ENCODE assay signal across 7 mouse cellular contexts in genomic region chr4:59581314-59582185, GRCm38 (mm10). TPM values are rescaled to one million over a fixed set of nuclear protein-coding genes. Genes with fewer than 3 reads are reported as not detected.
DNase-seq lines count a peak whose midpoint lies in the region; ATAC-seq lines count a peak whose summit lies in the region.

TSS of gene Hsdl2 (plus strand) at chr4:59581563.

- H3K4me2 ChIP-seq in intestine, embryonic 16.5 days (ENCODE audit: low read depth, low read length): peak within 1 kb of the TSS; percentile 77
- peak within 1 kb of the TSS; percentile 63 for H3K4me2 ChIP-seq in midbrain, embryonic 11.5 days

- H3K4me1 ChIP-seq in intestine, embryonic 16.5 days (ENCODE audit: control insufficient read depth, insufficient read depth, low read length): 0 out of 2 replicates have a peak, but pooled peaks cover 3% of the 10 kb centered on the region
- H3K4me1 ChIP-seq in midbrain, embryonic 11.5 days (ENCODE audit: control insufficient read depth, insufficient read depth, low read length): peaks cover 8% of the 10 kb centered on the region; the same call in 1 of the 2 replicates

- WGBS in intestine, embryonic 16.5 days: under 1% methylated on average over 61 of the region's 61 CpGs
- 1% methylated on average over 61 of the region's 61 CpGs for WGBS in midbrain, embryonic 11.5 days

- peak; percentile 98 for ATAC-seq in intestine, embryonic 16.5 days
- peak; percentile 96 for ATAC-seq in midbrain, embryonic 11.5 days (ENCODE audit: low FRiP score)

- no peaks in the 10 kb centered on the region for H3K27me3 ChIP-seq in intestine, embryonic 16.5 days (replicated peaks; ENCODE audit: control insufficient read depth, insufficient read depth, low read length)
- H3K27me3 ChIP-seq in midbrain, embryonic 11.5 days (ENCODE audit: control insufficient read depth, insufficient read depth, low read length): no peaks in the 10 kb centered on the region

- peak; percentile 99 for DNase-seq in adrenal gland, adult 8-10 months
- DNase-seq in embryo, embryonic 9.5 days (ENCODE audit: extremely low spot score): peak; percentile 94
- peak; percentile 91 to 96 for DNase-seq in gastrocnemius, postnatal 4 days (ENCODE audit: low spot score in 2 of 2)
- peak; percentile 97 to 98 for DNase-seq in left cerebral cortex, postnatal 36 days (ENCODE audit: low spot score in 2 of 2)
- DNase-seq in midbrain, embryonic 11.5 days (ENCODE audit: low spot score, missing footprints): peak; percentile 100
- peak; percentile 100 for DNase-seq in skeletal muscle tissue, adult 2 months (ENCODE audit: low read depth, low spot score)

- H3K9me3 ChIP-seq in intestine, embryonic 16.5 days (ENCODE audit: control insufficient read depth, low read length): no peaks in the 10 kb centered on the region
- H3K9me3 ChIP-seq in midbrain, embryonic 11.5 days (ENCODE audit: control insufficient read depth, low read length): no peaks in the 10 kb centered on the region

- intact Hi-C loops in left cerebral cortex, postnatal 36 days (cut with DNase I): no loop called here

- H3K9ac ChIP-seq in intestine, embryonic 16.5 days (ENCODE audit: low read depth, low read length): peak within 1 kb of the TSS; percentile 68
- peak within 1 kb of the TSS; percentile 65 for H3K9ac ChIP-seq in midbrain, embryonic 11.5 days (ENCODE audit: low read length)

- peak within 1 kb of the TSS; percentile 80 for H3K27ac ChIP-seq in intestine, embryonic 16.5 days (ENCODE audit: low read length)
- H3K27ac ChIP-seq in midbrain, embryonic 11.5 days (ENCODE audit: low read depth, low read length): 0 out of 2 replicates have a peak within 1 kb of the TSS, but pooled peaks have one; percentile 4

- H3K36me3 ChIP-seq in intestine, embryonic 16.5 days (ENCODE audit: control insufficient read depth, insufficient read depth, low read length): no peaks in the 10 kb centered on the region
- H3K36me3 ChIP-seq in midbrain, embryonic 11.5 days (ENCODE audit: control insufficient read depth, insufficient read depth, low read length): no peaks in the 10 kb centered on the region

- peak within 1 kb of the TSS; percentile 65 for H3K4me3 ChIP-seq in intestine, embryonic 16.5 days (ENCODE audit: low read length)
- peak within 1 kb of the TSS; percentile 60 for H3K4me3 ChIP-seq in midbrain, embryonic 11.5 days (ENCODE audit: low read depth, low read length)

RNA-seq across cellular contexts. Expression of gene Hsdl2, which starts in this region (rescaled TPM):
- total RNA-seq in adrenal gland, adult 8-10 months (2022): 10 to 100 TPM; 63.8 to 85.7 (median 71.5) TPM
- 10 to 100 TPM; 52.1 to 54.0 TPM for total RNA-seq in gastrocnemius, postnatal 4 days (2021)
- polyA plus RNA-seq in intestine, embryonic 16.5 days (2015; fragmentation: Nextera tagmentation; extraction: Ambion mirVana): 18.8 and 19.1 TPM in 2 replicates
- total RNA-seq in left cerebral cortex, postnatal 36 days (2021): 10 to 100 TPM; 24.4 to 26.2 TPM
- polyA plus RNA-seq in midbrain, embryonic 11.5 days (2014; fragmentation: Nextera tagmentation; extraction: Ambion mirVana): 30.6 and 34.2 TPM in 2 replicates

Comparison
In these comparisons a context has a peak if more than half of its experiments do, and no peak if none do; other contexts are left out.
1. Peak in every context shown above with its lines: DNase-seq, ATAC-seq, H3K4me3 ChIP-seq and H3K27ac ChIP-seq.